Mouse (Mus musculus) erythroblast, adult 5-6 weeks (primary cell): ENCODE results near the gene Des. TPM values are rescaled to one million over a fixed set of nuclear protein-coding genes. Genes with fewer than 3 reads are reported as not detected.

ENCODE experiments used
- ATAC-seq: replicated peaks from 2 replicates; pipeline ENCODE4 v1.8.0; 2016; ENCODE audit warnings: moderate number of reproducible peaks, mild to moderate bottlenecking, moderate TSS enrichment, inconsistent platforms; ENCODE audit not compliant: poor library complexity, low FRiP score, severe bottlenecking
- total RNA-seq, 2 experiments: library from RNA; stranded (forward) in 1 of 2; stranded (reverse) in 1 of 2; fragments of 150-400 nt in 1 of 2; fragments of 200-764, 138-1000 nt in 1 of 2; gene quantifications; 2 replicates each; pipeline versions ENCODE4 v1.2.3 to v1.2.4; 2015 to 2017; ENCODE audit warnings: low replicate concordance in 2 of 2

Des gene
- total RNA-seq (2015; ENCODE audit: low replicate concordance): not detected in 2 replicates
- total RNA-seq (2017; ENCODE audit: low replicate concordance): not detected in 2 replicates

DNA sequence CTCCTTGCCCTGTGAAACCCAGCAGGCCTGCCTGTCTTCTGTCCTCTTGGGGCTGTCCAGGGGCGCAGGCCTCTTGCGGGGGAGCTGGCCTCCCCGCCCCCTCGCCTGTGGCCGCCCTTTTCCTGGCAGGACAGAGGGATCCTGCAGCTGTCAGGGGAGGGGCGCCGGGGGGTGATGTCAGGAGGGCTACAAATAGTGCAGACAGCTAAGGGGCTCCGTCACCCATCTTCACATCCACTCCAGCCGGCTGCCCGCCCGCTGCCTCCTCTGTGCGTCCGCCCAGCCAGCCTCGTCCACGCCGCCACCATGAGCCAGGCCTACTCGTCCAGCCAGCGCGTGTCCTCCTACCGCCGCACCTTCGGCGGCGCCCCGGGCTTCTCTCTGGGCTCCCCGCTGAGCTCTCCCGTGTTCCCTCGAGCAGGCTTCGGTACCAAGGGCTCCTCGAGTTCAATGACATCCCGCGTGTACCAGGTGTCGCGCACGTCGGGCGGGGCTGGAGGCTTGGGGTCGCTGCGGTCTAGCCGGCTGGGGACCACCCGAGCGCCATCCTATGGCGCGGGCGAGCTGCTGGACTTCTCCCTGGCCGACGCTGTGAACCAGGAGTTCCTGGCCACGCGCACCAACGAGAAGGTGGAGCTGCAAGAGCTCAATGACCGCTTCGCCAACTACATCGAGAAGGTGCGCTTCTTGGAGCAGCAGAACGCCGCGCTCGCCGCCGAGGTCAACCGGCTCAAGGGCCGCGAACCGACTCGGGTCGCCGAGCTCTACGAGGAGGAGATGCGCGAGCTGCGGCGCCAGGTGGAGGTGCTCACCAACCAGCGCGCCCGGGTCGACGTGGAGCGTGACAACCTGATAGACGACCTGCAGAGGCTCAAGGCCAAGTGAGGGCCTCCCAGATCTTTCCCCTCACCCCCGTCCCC lies at the start of gene Des:
Gene Des (plus strand): TSS at position 218 of the 920 bp plus-strand sequence.
- no peak for ATAC-seq

DNA sequence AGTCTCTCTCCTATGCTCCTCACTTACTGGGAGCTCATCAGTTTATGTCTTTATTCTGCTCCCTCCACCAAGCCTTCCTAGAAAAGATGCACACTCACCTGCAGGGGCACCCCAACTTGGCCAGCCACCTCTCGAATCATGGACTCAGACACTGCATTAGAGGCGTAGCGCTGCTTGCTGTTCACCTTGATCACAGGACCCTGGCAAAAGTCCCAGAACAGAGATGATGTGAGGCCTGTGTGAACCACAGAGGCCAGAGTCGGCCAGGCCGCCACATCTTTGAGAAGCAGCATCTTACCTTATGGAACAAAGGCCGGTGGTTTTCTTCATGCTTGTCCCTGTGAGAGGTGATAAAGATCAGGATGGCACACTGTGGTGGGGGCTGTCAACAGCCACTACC lies 48.4 kb upstream of the Des start:
- no peak for ATAC-seq

DNA sequence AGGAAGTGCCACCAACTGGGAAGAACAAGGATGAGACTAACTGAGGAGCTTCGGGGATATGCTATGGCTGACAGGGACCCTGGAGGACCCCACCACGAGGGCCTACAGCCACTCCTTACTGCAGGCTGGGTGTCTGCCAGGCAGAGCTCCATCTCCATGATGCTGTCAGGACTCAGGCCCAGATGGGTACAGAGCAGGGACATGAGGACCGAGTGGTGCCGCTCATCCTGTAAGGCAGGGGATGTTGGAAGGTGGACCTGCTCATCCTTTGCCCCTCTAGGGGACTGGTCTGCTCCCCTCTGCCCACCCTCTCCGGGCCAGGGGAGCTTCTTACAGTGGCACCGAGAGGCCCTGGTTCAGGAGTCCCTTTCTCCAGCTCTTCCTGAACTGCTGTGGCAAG lies 45.1 kb upstream of the Des start:
- no peak for ATAC-seq

DNA sequence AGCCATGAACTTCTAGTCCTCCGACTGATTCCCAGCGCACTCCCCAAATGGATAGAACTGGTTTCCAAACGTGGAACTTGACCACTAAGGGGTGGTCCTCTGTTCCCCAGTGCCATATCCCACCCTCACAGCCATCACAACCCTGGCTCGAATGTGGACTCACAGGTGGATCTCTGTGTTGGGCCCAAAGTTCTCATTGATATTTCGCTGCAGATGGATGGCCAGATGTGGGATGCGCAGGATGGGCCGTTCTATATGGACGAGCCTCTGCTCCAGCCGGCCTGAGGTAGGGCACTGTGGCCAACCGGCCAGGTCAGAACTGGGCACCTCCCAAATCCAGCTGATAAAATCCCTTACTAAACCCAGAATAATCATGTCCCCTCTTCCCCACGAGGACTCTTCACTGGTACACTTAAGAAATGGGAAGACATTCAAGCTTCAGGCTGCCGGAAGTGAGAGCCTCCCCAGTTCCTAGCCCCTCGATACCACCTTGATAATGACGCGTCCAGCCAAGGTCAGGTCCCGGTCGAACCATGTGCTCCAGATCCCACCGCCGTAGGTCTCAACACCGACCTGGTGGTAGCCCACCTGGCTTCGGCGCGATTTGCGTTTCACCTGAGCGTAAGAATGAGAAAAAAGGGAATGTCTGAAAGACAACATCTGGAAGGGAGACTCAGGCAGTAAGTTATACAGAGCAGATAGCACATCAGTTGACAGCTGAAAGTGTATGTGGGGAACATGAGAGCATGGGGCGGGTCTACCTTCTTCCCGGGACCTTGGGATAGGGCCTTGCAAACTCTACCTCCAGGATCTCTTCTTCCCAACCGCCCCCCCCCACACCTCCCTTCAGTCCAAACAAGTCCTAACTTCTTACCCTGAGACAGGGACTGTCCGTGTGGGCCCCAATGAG lies 44.4 kb upstream of the Des start:
- no peak for ATAC-seq

DNA sequence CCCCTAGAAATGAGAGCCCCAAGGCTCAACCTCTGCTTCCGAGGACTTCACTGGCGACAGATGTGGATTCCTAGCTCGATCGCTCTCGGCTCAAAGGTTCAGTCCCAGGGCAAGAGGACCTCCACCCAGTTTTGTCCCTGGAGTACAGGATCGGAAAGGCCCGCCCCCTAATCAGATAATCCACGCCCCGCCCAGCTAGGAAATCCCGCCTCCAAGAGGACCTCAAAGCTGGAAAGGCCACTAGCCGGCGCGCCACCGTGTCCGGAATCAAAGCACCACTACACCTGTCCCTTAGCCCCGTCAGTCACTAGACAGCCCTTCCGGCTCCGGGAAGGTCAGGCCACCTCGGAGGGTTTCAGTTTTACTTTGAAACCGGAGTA lies 43.3 kb upstream of the Des start:
- ATAC-seq: peak; percentile 34

DNA sequence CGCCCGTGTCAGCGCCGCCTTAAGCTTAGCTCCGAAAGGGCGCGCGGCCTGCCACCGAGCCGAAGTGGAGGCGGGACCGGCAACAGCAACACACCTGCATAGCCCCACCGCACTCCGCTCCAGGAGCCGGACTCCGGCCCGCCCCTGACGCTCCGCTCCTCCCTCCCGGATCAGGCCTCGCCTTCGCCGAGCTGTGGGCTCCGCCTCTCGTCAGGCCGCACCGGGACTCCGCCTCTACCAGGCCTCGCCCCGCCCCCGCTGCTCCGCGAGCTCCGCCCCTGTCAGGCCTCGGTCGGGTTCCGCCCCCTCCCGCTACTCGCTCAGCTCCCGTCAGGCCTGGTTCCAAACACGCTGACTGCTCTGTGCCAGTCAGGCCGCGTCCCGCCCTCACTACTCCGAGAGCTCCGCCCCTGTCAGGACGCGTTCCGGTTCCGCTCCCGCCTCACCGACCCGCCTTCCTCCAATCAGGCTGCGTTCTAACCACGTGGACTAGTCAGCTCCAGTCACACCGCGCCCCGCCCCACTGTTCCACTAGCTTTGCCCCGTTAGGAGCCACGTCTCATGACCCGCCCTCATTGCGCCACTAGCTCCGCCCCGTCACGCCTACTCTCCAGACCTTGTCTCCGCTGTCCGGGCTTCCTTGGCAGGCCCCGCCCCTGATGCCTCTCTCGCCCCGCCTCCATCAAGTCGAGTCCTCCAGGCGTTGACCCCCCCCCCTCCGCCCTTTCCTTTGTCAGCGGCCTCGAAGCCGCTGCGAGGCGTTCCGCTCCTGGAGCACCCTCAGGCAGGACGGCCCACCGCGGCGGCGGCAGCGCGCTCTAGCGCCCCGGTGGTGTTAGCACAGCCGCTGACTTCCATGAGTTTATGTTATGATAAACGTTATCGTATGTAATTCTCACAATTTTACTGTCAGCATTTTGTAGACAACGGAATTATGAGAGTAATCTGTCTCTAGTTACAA lies 42.6 kb upstream of the Des start, which contains the start of gene Dnpep:
Gene Dnpep (minus strand): TSS at position 750 of the 961 bp plus-strand sequence.
- ATAC-seq: peak; percentile 88

DNA sequence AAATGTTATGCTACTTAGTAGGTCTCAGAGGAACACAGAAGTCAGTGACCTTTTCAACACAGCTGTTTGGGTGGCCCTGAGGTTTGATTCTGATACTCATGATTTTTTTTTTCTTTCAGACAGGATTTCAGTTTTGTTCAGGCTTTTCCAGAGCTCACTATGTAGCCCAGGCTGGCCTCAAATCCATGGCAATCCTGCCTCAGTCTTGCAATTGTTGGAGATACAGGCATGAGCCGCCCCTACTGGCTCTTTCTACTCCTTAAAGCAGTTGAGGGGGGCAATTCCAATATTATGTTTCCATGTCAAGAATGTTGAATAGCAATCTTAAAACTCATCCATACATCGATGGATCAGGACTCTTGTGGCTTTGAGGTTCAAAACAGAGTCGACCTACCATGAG lies 41.8 kb upstream of the Des start:
- ATAC-seq: no peak

DNA sequence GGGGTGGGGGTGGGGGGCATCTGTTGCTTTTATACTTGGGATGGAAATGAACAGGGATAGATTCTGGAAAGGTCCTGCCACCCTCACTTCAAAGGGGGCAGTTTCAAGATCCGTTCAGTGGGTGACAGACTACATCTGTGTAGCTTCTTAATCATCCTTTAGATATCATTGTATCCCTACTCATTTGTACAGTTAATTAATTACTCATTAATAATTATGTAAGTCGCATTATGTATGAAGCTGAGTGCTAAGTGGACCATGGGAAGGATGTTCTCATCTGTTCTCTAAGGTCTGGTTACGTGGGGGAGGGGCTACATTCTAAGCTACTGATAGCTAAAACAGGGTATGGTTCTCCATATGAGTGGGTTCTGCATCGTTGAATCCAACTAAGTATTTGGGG lies 41.4 kb upstream of the Des start:
- ATAC-seq: no peak

DNA sequence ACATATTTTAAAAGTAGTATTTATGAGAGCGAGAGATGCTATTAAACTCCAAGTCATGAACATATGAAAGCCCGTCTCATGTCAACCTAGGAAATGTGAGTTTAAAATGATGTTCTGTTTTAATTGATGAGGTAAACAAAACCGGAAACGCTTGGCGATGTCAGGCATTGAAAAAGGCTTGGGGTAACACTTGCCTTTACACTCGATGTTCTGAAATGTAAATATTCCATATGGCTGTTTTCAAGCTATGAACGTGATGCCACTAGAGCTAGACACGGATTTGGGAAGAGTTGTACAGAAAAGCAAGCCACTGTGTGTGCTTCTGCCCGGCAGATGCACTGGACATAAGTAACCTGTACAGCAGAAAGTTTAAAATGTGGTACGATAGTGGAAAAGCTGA lies 41.0 kb upstream of the Des start:
- no peak for ATAC-seq

DNA sequence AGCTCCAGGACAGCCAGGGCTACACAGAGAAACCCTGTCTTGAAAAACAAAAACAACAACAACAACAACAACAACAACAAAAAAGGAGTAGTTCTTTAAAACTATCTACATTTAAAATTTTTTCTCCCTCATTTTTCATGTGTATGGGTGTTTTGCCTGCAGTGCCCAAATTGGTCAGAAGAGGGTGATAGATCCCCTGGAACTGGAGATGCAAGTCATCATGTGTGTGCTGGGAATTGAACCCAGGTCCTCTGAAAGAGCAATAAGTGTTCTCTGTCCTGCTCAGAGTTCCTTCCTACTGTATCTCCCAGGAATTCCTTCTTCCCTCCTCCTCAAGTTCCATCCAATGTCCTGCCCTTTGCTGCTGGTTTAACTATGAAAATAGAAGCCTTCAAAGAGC lies 32.7 kb upstream of the Des start:
- ATAC-seq: 0 out of 2 replicates have a peak, but pooled peaks have one; percentile 52

DNA sequence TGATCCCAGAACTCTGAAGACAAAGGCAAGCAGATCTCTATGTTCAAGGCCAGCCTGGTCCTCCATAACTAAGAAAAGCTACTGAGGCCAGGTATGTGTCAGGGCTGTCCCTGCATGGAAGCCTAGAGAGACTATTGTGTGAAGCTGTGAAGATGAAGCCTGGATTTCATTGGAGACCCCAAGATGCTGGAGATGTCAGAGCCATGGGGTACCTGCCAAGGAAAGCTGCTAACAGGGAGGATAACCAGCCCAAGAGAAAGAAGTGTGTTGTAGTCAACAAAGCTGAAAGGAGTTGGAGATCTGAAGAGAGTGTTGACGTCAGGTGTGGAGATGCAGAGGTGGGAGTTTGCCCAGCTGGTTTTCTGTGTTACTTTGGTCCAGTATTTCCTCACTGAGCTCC lies 28.9 kb upstream of the Des start:
- no peak for ATAC-seq

DNA sequence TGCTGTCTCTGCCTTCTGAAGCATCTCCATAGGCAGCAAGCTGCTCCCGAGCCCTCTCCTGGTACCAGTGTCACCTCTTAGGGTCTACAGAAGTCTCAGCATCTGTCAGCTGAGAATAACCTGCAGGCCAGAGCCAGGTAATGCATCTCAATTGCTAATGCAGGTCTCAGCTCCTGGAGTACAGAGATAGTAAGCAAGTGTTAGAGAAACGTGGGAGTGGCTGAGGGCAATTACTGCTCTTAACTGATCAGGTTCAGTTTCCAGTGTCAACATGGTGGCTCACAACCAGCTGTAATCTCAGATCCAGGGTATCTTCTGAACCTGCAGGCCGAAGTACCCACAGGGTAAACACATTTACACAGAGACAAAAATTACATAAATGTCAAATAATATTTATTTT lies 23.7 kb upstream of the Des start:
- ATAC-seq: no peak

DNA sequence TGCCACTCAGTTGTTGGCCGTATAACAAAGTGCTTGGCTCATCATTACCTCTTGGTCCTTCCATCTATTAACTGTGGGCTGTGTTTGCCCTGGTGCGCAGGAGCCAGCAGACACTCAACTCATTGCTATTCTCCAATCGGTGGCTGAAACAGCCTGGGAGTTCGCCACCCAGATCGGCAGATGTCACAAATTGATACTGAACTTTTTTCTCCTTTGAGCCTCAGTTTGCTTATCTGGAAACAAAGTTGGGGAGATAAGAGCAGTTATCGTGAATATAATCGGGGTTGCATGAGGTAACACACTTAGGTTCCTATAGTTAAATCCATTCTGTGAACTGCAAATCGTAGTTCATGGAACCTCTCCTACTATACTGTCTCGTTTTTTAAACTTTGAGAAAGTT lies 23.0 kb upstream of the Des start:
- ATAC-seq: no peak

DNA sequence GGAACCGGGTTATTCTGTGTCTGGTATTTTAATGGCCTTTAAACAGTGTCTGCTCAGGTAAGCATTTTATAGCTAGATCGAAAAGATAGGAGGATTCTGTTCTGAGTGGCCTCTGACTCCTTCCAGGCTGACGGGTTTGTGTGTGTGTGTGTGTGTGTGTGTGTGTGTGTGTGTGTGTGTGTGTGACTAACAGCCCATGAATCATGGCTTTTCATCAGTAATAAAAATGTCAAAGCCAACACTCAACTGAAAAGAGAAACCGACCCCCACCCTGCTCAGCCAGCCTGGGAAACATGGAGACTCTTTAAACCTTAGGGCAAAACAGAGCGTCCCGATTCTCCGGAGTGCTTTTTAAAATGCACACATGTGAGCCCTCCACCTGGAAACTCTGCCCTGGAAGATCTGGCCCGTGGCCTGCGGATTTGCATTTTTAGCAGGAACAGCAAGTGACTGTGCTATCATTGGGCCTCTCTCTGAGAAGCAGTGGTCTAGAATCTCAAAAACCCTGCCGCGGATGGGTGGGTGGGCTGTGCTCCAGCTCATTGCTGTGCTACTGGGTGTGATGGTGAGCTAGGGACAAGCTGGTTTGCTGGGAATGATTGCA lies 21.9 kb upstream of the Des start:
- no peak for ATAC-seq

DNA sequence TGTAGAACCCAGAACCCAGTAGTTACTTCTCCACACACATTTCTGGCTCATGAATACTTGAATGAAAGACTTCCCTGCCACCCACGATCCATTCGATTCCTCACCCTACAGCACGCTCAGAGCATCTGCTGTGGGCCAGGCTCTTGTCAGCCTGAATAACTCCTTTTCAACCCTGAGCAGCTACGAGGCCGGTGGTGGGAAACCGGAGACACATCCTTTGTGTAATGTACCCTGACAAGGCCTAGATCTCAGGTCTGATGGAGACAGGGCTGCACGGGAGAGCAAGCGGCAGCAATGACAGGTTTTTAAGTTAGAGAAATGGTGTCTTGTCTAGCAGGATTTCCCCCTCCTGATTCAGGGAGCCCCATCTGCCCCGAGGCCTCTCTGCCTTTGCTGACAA lies 20.8 kb upstream of the Des start:
- no peak for ATAC-seq

DNA sequence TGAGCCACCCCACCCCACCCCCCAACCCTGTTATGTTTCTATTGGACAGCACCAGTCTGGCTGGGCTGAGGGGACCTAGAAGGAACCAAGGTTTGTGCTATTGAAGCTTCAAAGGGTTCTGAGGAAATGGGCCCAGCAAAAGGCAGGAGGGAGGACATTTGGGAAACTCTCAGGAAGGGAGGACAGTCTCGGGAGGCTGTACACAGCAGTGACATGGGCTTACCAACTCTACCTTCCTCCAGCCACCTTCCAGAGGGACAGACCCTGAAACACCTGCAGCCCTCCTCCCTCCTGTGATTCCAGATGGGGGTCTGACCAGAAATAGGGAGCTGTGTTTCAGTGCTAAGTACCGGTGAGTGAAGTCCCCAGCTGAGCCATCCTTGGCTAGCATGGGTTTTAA lies 19.6 kb upstream of the Des start:
- no peak for ATAC-seq

DNA sequence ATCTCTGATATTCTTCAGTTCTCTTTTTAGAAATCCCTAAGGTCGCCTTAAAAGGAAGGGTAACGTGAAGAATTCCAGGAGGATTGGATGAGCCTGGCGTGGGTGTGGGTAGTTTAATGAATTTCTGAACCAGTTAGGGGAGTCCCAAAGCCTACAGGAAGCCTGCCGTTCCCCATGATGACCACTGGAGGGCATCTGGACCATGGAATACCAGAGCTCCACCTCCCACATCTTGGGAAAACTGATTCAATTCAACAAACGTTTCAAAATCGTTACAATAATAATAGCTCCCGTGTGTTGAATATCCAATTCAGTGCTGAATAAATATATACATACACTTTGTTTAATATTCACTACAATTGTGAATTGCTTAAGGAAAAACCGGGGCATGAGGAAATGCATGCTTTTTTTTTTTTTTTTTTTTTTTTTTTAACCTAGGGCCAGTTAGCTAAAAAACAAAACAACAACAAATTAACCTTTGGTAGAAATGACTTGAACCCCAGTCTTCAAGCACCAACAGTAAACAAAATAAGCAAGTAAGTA lies 17.2 kb upstream of the Des start:
- peak; percentile 55; the same call in 1 of the 2 replicates for ATAC-seq

DNA sequence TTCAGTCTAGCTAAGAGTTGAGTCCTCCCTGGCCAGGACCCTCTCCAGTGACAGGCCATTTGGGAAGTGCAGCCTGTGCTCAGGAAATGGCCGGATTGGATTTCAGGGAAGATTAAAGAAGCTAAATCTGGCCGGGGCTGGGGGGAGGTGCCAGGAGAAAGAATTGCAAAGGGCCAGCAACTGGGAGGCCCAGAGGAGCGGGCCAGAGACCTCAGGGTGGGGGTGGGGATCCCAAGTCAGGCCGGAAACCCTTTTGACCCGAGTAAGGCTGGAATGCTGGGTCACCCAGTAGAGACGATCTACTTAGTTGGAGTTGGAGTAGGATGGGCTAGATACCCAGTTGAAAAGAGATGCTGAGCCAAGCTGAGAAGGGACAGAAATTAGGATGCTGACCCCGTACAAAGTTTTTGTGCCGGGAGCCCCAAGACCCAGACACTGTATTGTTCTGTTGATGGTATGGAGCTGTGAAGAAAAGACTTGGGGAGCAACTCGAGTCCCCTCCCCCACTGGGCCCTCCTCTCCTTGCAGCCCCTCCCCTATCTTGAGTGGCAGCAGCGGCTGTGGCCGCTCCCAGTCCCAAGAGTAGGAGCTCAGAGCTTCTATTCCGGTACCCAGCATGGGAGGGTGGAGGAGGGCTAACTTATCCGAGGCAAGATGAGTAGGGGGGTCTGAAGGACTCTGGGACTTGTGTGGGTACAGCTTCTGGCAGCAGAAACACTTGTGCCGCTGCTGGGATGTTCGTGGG lies 15.7 kb upstream of the Des start:
- no peak for ATAC-seq
